Mouse (Mus musculus) midbrain, embryonic 15.5 days (tissue): ENCODE measurements around the gene Tcl1b5. TPM values are rescaled to one million over a fixed set of nuclear protein-coding genes. Genes with fewer than 3 reads are reported as not detected.

ENCODE experiments used
- ATAC-seq: fragments of 200-750 bp; cut with Nextera tagmentation; replicated peaks from 2 replicates; pipeline ENCODE4 v1.8.0; 2017; ENCODE audit warnings: moderate TSS enrichment
- H3K27ac ChIP-seq: fragments of 300-500 bp; sonication (generic); 2 replicates; pipeline ENCODE4 v1.5.1; 2015; ENCODE audit warnings: mild to moderate bottlenecking, inconsistent platforms
- H3K27me3 ChIP-seq: fragments of 300-500 bp; sonication (generic); replicated peaks from 2 replicates; pipeline ENCODE4 v1.6.1; 2015; ENCODE audit warnings: inconsistent platforms
- H3K36me3 ChIP-seq: fragments of 300-500 bp; sonication (generic); replicated peaks from 2 replicates; pipeline ENCODE4 v1.6.1; 2015; ENCODE audit warnings: inconsistent platforms
- H3K4me1 ChIP-seq: fragments of 300-500 bp; sonication (generic); 2 replicates; pipeline ENCODE4 v1.6.1; 2015; ENCODE audit warnings: inconsistent platforms
- H3K4me2 ChIP-seq: fragments of 300-500 bp; sonication (generic); 2 replicates; pipeline ENCODE4 v1.6.1; 2015; ENCODE audit warnings: inconsistent platforms, mild to moderate bottlenecking, moderate library complexity
- H3K4me3 ChIP-seq: fragments of 300-500 bp; sonication (generic); 2 replicates; pipeline ENCODE4 v1.5.1; 2015; ENCODE audit warnings: mild to moderate bottlenecking, inconsistent platforms
- H3K9ac ChIP-seq: fragments of 300-500 bp; sonication (generic); 2 replicates; pipeline ENCODE4 v1.6.1; 2015; ENCODE audit warnings: mild to moderate bottlenecking, inconsistent platforms
- H3K9me3 ChIP-seq: fragments of 300-500 bp; sonication (generic); 2 replicates; pipeline ENCODE4 v1.6.1; 2016; ENCODE audit warnings: inconsistent platforms
- WGBS: fragments of 180-500 bp; shearing (Covaris S2); methylation state at CpG from one replicate; pipeline ENCODE4 v1.1.7; 2015; ENCODE audit warnings: mixed read lengths; 5-methylcytosine and 5-hydroxymethylcytosine counted together
- polyA plus RNA-seq: library from polyadenylated mRNA; unstranded; fragments of >200 nt; fragmentation: Nextera tagmentation; extraction: Ambion mirVana; gene quantifications from 2 replicates; pipeline ENCODE4 v1.2.1, GENCODE M21; 2015

Gene Tcl1b5
- polyA plus RNA-seq, 1 experiment from 2014 or later, result not detected

DNA sequence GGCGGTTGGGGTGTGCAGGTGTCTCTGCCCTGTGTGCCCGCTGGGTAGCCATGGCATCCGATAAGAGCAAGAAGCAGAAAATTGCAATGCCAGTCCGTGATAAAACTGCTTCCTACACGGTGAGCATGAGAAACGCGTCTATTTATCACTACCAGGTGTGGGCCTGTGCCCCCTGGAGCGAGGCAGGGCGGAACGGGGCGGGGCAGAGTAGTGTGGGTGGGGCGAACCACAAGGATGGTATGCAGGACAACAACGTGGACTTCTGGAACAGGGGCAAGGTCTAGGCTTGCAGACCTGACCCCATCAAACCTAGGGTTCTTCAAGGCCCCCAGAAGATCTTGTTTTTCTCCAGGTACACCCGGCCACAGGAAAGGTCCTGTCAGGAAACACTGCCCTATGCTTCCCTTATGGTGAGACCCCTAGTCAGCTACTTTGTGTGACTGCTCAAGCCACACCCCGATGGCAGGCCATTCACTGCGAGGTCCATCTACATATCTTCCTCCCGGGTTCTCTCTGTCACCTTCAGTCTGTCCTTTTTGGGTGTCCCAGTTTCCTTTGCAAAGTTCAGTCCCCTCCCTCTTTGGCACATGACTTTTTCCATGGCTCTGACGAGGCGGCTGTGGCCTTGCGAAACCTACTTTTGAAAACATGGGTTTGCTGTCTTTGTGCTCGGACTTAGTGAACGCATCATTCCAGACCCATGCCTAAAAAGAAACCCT lies 46.6 kb downstream of the Tcl1b5 start, which contains the start of gene Tcl1:
Gene Tcl1, minus strand, starts transcription at position 193 of the 719 bp plus-strand sequence.
- no peaks in the 10 kb centered on the region for H3K27me3 ChIP-seq
- no peaks in the 10 kb centered on the region for H3K4me1 ChIP-seq
- no peaks in the 10 kb centered on the region for H3K36me3 ChIP-seq
- H3K9me3 ChIP-seq, result no peaks in the 10 kb centered on the region
- H3K9ac ChIP-seq, result no peak within 1 kb of the TSS
- no peak within 1 kb of the TSS for H3K4me3 ChIP-seq
- no peak within 1 kb of the TSS for H3K27ac ChIP-seq
- 92% methylated on average over 22 of the region's 22 CpGs for WGBS
- no peak within 1 kb of the TSS for H3K4me2 ChIP-seq
- ATAC-seq, result no peak

GRCm38 (mm10) chr12:105224621-105225320 lies 48.6 kb downstream of the Tcl1b5 start:
- no peak for ATAC-seq
- Histone ChIP-seq H3K27me3 (no peaks in the 10 kb centered on the region), H3K9ac (no peak overlapping the region), H3K27ac (no peak overlapping the region), H3K4me1 (no peaks in the 10 kb centered on the region), H3K36me3 (no peaks in the 10 kb centered on the region), H3K4me3 (no peak overlapping the region), H3K4me2 (no peak overlapping the region), H3K9me3 (no peaks in the 10 kb centered on the region)
- 46% methylated on average over 16 of the region's 16 CpGs for WGBS

Other genes with a start within 250 kb of the Tcl1b5 start
- 0.40 and 0.49 TPM in 2 replicates for gene Syne3, start 166.5 kb upstream of the Tcl1b5 start, polyA plus RNA-seq
- gene Glrx5, start 143.7 kb upstream of the Tcl1b5 start, polyA plus RNA-seq, result 143 and 144 TPM in 2 replicates
- not detected in 2 replicates for gene Tcl1b2, start 30.3 kb upstream of the Tcl1b5 start, polyA plus RNA-seq
- gene Tcl1b1, start 16.7 kb upstream of the Tcl1b5 start, polyA plus RNA-seq, result not detected in 2 replicates
- gene Tcl1b3, start 14.7 kb downstream of the Tcl1b5 start, polyA plus RNA-seq, result not detected in 2 replicates
- gene Tcl1b4, start 25.6 kb downstream of the Tcl1b5 start, polyA plus RNA-seq, result not detected in 2 replicates
- gene Tcl1, start 46.4 kb downstream of the Tcl1b5 start, polyA plus RNA-seq, result not detected in 2 replicates
- gene Tunar, start 157.5 kb downstream of the Tcl1b5 start, polyA plus RNA-seq, result 17.8 and 18.6 TPM in 2 replicates